Mouse (Mus musculus): ENCODE results near the gene Prdx1. TPM values are rescaled to one million over a fixed set of nuclear protein-coding genes. Genes with fewer than 3 reads are reported as not detected.

The Prdx1 gene
- polyA plus RNA-seq, 1 experiment from 2014 or later: 1,105 TPM

- peak overlapping the region; percentile 85 for H3K4me3 ChIP-seq (ENCODE audit: low read depth, low read length)
- 44% methylated on average over 7 of the region's 7 CpGs for WGBS
- H3K27ac ChIP-seq (replicated peaks; ENCODE audit: low read depth, low read length): no peak overlapping the region
- H3K27me3 ChIP-seq (replicated peaks; ENCODE audit: control insufficient read depth, insufficient read depth, low read length): no peaks in the 10 kb centered on the region
- peaks cover 3% of the 10 kb centered on the region; the same call in 1 of the 2 replicates for H3K4me1 ChIP-seq (ENCODE audit: control insufficient read depth, insufficient read depth, low read length)
- ATAC-seq (ENCODE audit: low read depth) (no peak), DNase-seq (ENCODE audit: low spot score) (no peak)
- peak overlapping the region; percentile 91 for H3K4me2 ChIP-seq (ENCODE audit: low read depth, low read length)
- 0 out of 2 replicates have a peak overlapping the region, but pooled peaks have one; percentile 3 for H3K9ac ChIP-seq (ENCODE audit: low read depth, low read length)
- no peaks in the 10 kb centered on the region for H3K36me3 ChIP-seq (ENCODE audit: control insufficient read depth, insufficient read depth, low read length)
- H3K9me3 ChIP-seq (ENCODE audit: control insufficient read depth, low read length): no peaks in the 10 kb centered on the region
Observed at GRCm38 (mm10) chr4:116722230-116722629, 36.9 kb downstream of the Prdx1 start.

GRCm38 (mm10) chr4:116725444-116725843 lies 40.1 kb downstream of the Prdx1 start:
- Histone ChIP-seq H3K36me3 (ENCODE audit: control insufficient read depth, insufficient read depth, low read length) (no peaks in the 10 kb centered on the region), H3K9ac (ENCODE audit: low read depth, low read length) (no peak overlapping the region), H3K27me3 (replicated peaks; ENCODE audit: control insufficient read depth, insufficient read depth, low read length) (no peaks in the 10 kb centered on the region), H3K4me3 (ENCODE audit: low read depth, low read length) (no peak overlapping the region), H3K4me1 (ENCODE audit: control insufficient read depth, insufficient read depth, low read length) (peaks cover 3% of the 10 kb centered on the region; the same call in 1 of the 2 replicates), H3K9me3 (ENCODE audit: control insufficient read depth, low read length) (no peaks in the 10 kb centered on the region), H3K27ac (replicated peaks; ENCODE audit: low read depth, low read length) (no peak overlapping the region), H3K4me2 (ENCODE audit: low read depth, low read length) (no peak overlapping the region)
- WGBS: 82% methylated on average over 5 of the region's 5 CpGs
- ATAC-seq (ENCODE audit: low read depth) (no peak), DNase-seq (ENCODE audit: low spot score) (no peak)

- Histone ChIP-seq H3K9me3 (ENCODE audit: control insufficient read depth, low read length) (no peaks in the 10 kb centered on the region), H3K27me3 (replicated peaks; ENCODE audit: control insufficient read depth, insufficient read depth, low read length) (no peaks in the 10 kb centered on the region), H3K4me2 (ENCODE audit: low read depth, low read length) (no peak overlapping the region), H3K27ac (replicated peaks; ENCODE audit: low read depth, low read length) (no peak overlapping the region), H3K4me1 (ENCODE audit: control insufficient read depth, insufficient read depth, low read length) (no peaks in the 10 kb centered on the region), H3K36me3 (ENCODE audit: control insufficient read depth, insufficient read depth, low read length) (no peaks in the 10 kb centered on the region), H3K9ac (ENCODE audit: low read depth, low read length) (no peak overlapping the region), H3K4me3 (ENCODE audit: low read depth, low read length) (no peak overlapping the region)
- 70% methylated on average over 3 of the region's 3 CpGs for WGBS
- DNase-seq (ENCODE audit: low spot score): no peak
- no peak for ATAC-seq (ENCODE audit: low read depth)
Observed at GRCm38 (mm10) chr4:116727401-116727800, 42.1 kb downstream of the Prdx1 start.

- H3K4me1 ChIP-seq (ENCODE audit: control insufficient read depth, insufficient read depth, low read length): no peaks in the 10 kb centered on the region
- ATAC-seq (ENCODE audit: low read depth) (no peak), DNase-seq (ENCODE audit: low spot score) (no peak)
- H3K27me3 ChIP-seq (replicated peaks; ENCODE audit: control insufficient read depth, insufficient read depth, low read length): no peaks in the 10 kb centered on the region
- no peak overlapping the region for H3K9ac ChIP-seq (ENCODE audit: low read depth, low read length)
- no peak overlapping the region for H3K4me3 ChIP-seq (ENCODE audit: low read depth, low read length)
- H3K4me2 ChIP-seq (ENCODE audit: low read depth, low read length): no peak overlapping the region
- no peaks in the 10 kb centered on the region for H3K36me3 ChIP-seq (ENCODE audit: control insufficient read depth, insufficient read depth, low read length)
- H3K27ac ChIP-seq (replicated peaks; ENCODE audit: low read depth, low read length): no peak overlapping the region
- WGBS: 92% methylated on average over 3 of the region's 3 CpGs
- no peaks in the 10 kb centered on the region for H3K9me3 ChIP-seq (ENCODE audit: control insufficient read depth, low read length)
Observed at GRCm38 (mm10) chr4:116729532-116729931, 44.2 kb downstream of the Prdx1 start.

GRCm38 (mm10) chr4:116731077-116731476 lies 45.7 kb downstream of the Prdx1 start:
- ATAC-seq (ENCODE audit: low read depth): no peak
- WGBS: 82% methylated on average over 9 of the region's 9 CpGs
- no peaks in the 10 kb centered on the region for H3K9me3 ChIP-seq (ENCODE audit: control insufficient read depth, low read length)

GRCm38 (mm10) chr4:116732355-116732754 lies 47.0 kb downstream of the Prdx1 start:
- Histone ChIP-seq H3K27ac (replicated peaks; ENCODE audit: low read depth, low read length) (no peak overlapping the region), H3K4me2 (ENCODE audit: low read depth, low read length) (no peak overlapping the region), H3K9ac (ENCODE audit: low read depth, low read length) (no peak overlapping the region), H3K27me3 (replicated peaks; ENCODE audit: control insufficient read depth, insufficient read depth, low read length) (no peaks in the 10 kb centered on the region), H3K4me1 (ENCODE audit: control insufficient read depth, insufficient read depth, low read length) (no peaks in the 10 kb centered on the region), H3K9me3 (ENCODE audit: control insufficient read depth, low read length) (no peaks in the 10 kb centered on the region), H3K4me3 (ENCODE audit: low read depth, low read length) (no peak overlapping the region), H3K36me3 (ENCODE audit: control insufficient read depth, insufficient read depth, low read length) (no peaks in the 10 kb centered on the region)
- WGBS: 79% methylated on average over 5 of the region's 5 CpGs
- DNase-seq (ENCODE audit: low spot score): no peak
- no peak for ATAC-seq (ENCODE audit: low read depth)

More at GRCm38 (mm10) chr4:116731077-116731476, 45.7 kb downstream of the Prdx1 start:
- H3K9ac ChIP-seq (ENCODE audit: low read depth, low read length): no peak overlapping the region
- no peaks in the 10 kb centered on the region for H3K27me3 ChIP-seq (replicated peaks; ENCODE audit: control insufficient read depth, insufficient read depth, low read length)
- H3K36me3 ChIP-seq (ENCODE audit: control insufficient read depth, insufficient read depth, low read length): no peaks in the 10 kb centered on the region
- no peak for DNase-seq (ENCODE audit: low spot score)
- no peak overlapping the region for H3K27ac ChIP-seq (replicated peaks; ENCODE audit: low read depth, low read length)
- H3K4me1 ChIP-seq (ENCODE audit: control insufficient read depth, insufficient read depth, low read length): no peaks in the 10 kb centered on the region
- H3K4me2 ChIP-seq (ENCODE audit: low read depth, low read length): no peak overlapping the region
- H3K4me3 ChIP-seq (ENCODE audit: low read depth, low read length): no peak overlapping the region

GRCm38 (mm10) chr4:116734996-116735395 lies 49.7 kb downstream of the Prdx1 start:
- Histone ChIP-seq H3K27me3 (replicated peaks; ENCODE audit: control insufficient read depth, insufficient read depth, low read length) (no peaks in the 10 kb centered on the region), H3K9me3 (ENCODE audit: control insufficient read depth, low read length) (no peaks in the 10 kb centered on the region), H3K36me3 (ENCODE audit: control insufficient read depth, insufficient read depth, low read length) (no peaks in the 10 kb centered on the region), H3K4me3 (ENCODE audit: low read depth, low read length) (no peak overlapping the region), H3K4me1 (ENCODE audit: control insufficient read depth, insufficient read depth, low read length) (no peaks in the 10 kb centered on the region), H3K9ac (ENCODE audit: low read depth, low read length) (no peak overlapping the region), H3K27ac (replicated peaks; ENCODE audit: low read depth, low read length) (no peak overlapping the region), H3K4me2 (ENCODE audit: low read depth, low read length) (no peak overlapping the region)
- ATAC-seq (ENCODE audit: low read depth): no peak
- DNase-seq (ENCODE audit: low spot score): no peak
- WGBS: 72% methylated on average over 2 of the region's 2 CpGs

- ATAC-seq (ENCODE audit: low read depth): no peak
- WGBS: 75% methylated on average over 9 of the region's 9 CpGs
Observed at GRCm38 (mm10) chr4:116738972-116739751, 53.8 kb downstream of the Prdx1 start.

GRCm38 (mm10) chr4:116749750-116750149 lies 64.4 kb downstream of the Prdx1 start:
- 79% methylated on average over 2 of the region's 2 CpGs for WGBS
- no peaks in the 10 kb centered on the region for H3K36me3 ChIP-seq (ENCODE audit: control insufficient read depth, insufficient read depth, low read length)
- H3K4me1 ChIP-seq (ENCODE audit: control insufficient read depth, insufficient read depth, low read length): no peaks in the 10 kb centered on the region
- DNase-seq (ENCODE audit: low spot score) (no peak), ATAC-seq (ENCODE audit: low read depth) (no peak)
- H3K4me3 ChIP-seq (ENCODE audit: low read depth, low read length): no peak overlapping the region
- H3K9me3 ChIP-seq (ENCODE audit: control insufficient read depth, low read length): no peaks in the 10 kb centered on the region
- no peak overlapping the region for H3K4me2 ChIP-seq (ENCODE audit: low read depth, low read length)
- H3K9ac ChIP-seq (ENCODE audit: low read depth, low read length): no peak overlapping the region
- H3K27me3 ChIP-seq (replicated peaks; ENCODE audit: control insufficient read depth, insufficient read depth, low read length): no peaks in the 10 kb centered on the region
- no peak overlapping the region for H3K27ac ChIP-seq (replicated peaks; ENCODE audit: low read depth, low read length)

More at GRCm38 (mm10) chr4:116738972-116739751, 53.8 kb downstream of the Prdx1 start:
- Histone ChIP-seq H3K36me3 (ENCODE audit: control insufficient read depth, insufficient read depth, low read length) (no peaks in the 10 kb centered on the region), H3K9me3 (ENCODE audit: control insufficient read depth, low read length) (no peaks in the 10 kb centered on the region), H3K4me2 (ENCODE audit: low read depth, low read length) (no peak overlapping the region), H3K4me3 (ENCODE audit: low read depth, low read length) (no peak overlapping the region), H3K4me1 (ENCODE audit: control insufficient read depth, insufficient read depth, low read length) (no peaks in the 10 kb centered on the region), H3K27ac (replicated peaks; ENCODE audit: low read depth, low read length) (no peak overlapping the region), H3K27me3 (replicated peaks; ENCODE audit: control insufficient read depth, insufficient read depth, low read length) (no peaks in the 10 kb centered on the region), H3K9ac (ENCODE audit: low read depth, low read length) (no peak overlapping the region)
- no peak for DNase-seq (ENCODE audit: low spot score)
